Mouse (Mus musculus): Measurements from ENCODE around the gene Sema6d. TPM values are rescaled to one million over a fixed set of nuclear protein-coding genes. Genes with fewer than 3 reads are reported as not detected.
A peak's percentile ranks its signal among the peaks of the same experiment; 100 is the strongest.

Gene Sema6d
- total RNA-seq, 2 experiments from 2014 or later: 44.5 to 49.2 TPM

- no peak for DNase-seq (ENCODE audit: low spot score in 2 of 2)
- intact Hi-C loops (cut with DNase I): no loop called here
Observed at GRCm38 (mm10) chr2:124158158-124158557, 68.4 kb downstream of the Sema6d start.

GRCm38 (mm10) chr2:124162001-124162599 is 72.3 kb downstream of the Sema6d start:
- DNase-seq (ENCODE audit: low spot score in 2 of 2): no peak
- intact Hi-C loops (cut with DNase I): no loop called here

GRCm38 (mm10) chr2:124168411-124168810 is 78.6 kb downstream of the Sema6d start:
- no peak for DNase-seq (ENCODE audit: low spot score in 2 of 2)
- intact Hi-C loops (cut with DNase I): no loop called here

- no peak for DNase-seq (ENCODE audit: low spot score in 2 of 2)
Observed at GRCm38 (mm10) chr2:124171718-124172117, 81.9 kb downstream of the Sema6d start.

GRCm38 (mm10) chr2:124176265-124176664 is 86.5 kb downstream of the Sema6d start:
- DNase-seq (ENCODE audit: low spot score in 2 of 2): no peak
- intact Hi-C loops (cut with DNase I): no loop called here

More at GRCm38 (mm10) chr2:124171718-124172117, 81.9 kb downstream of the Sema6d start:
- intact Hi-C loops (cut with DNase I): no loop called here

GRCm38 (mm10) chr2:124176711-124177169 is 87.0 kb downstream of the Sema6d start:
- peak in 1 of 2 experiments; percentile 17 for DNase-seq (ENCODE audit: low spot score in 2 of 2)
- intact Hi-C loops (cut with DNase I): no loop called here

GRCm38 (mm10) chr2:124189271-124189670 is 99.5 kb downstream of the Sema6d start:
- intact Hi-C loops (cut with DNase I): no loop called here
- DNase-seq (ENCODE audit: low spot score in 2 of 2): no peak

- intact Hi-C loops (cut with DNase I): no loop called here
- DNase-seq (ENCODE audit: low spot score in 2 of 2): no peak
Observed at GRCm38 (mm10) chr2:124194041-124194440, 104.3 kb downstream of the Sema6d start.

- no peak for DNase-seq (ENCODE audit: low spot score in 2 of 2)
- intact Hi-C loops (cut with DNase I): no loop called here
Observed at GRCm38 (mm10) chr2:124201493-124201892, 111.7 kb downstream of the Sema6d start.

- no peak for DNase-seq (ENCODE audit: low spot score in 2 of 2)
- intact Hi-C loops (cut with DNase I): no loop called here
Observed at GRCm38 (mm10) chr2:124202475-124202990, 112.8 kb downstream of the Sema6d start.

GRCm38 (mm10) chr2:124205811-124206210 is 116.0 kb downstream of the Sema6d start:
- DNase-seq (ENCODE audit: low spot score in 2 of 2): no peak
- intact Hi-C loops (cut with DNase I): no loop called here

- no peak for DNase-seq (ENCODE audit: low spot score in 2 of 2)
- intact Hi-C loops (cut with DNase I): no loop called here
Observed at GRCm38 (mm10) chr2:124208251-124208650, 118.5 kb downstream of the Sema6d start.

- intact Hi-C loops (cut with DNase I): no loop called here
- DNase-seq (ENCODE audit: low spot score in 2 of 2): no peak
Observed at GRCm38 (mm10) chr2:124223559-124223958, 133.8 kb downstream of the Sema6d start.

GRCm38 (mm10) chr2:124224328-124224727 is 134.6 kb downstream of the Sema6d start:
- intact Hi-C loops (cut with DNase I): no loop called here
- no peak for DNase-seq (ENCODE audit: low spot score in 2 of 2)

GRCm38 (mm10) chr2:124234636-124235221 is 145.0 kb downstream of the Sema6d start:
- DNase-seq (ENCODE audit: low spot score in 2 of 2): no peak

GRCm38 (mm10) chr2:124235237-124236055 is 145.7 kb downstream of the Sema6d start:
- intact Hi-C loops (cut with DNase I): no loop called here
- DNase-seq (ENCODE audit: low spot score in 2 of 2): no peak

More at GRCm38 (mm10) chr2:124234636-124235221, 145.0 kb downstream of the Sema6d start:
- intact Hi-C loops (cut with DNase I): no loop called here

- intact Hi-C loops (cut with DNase I): no loop called here
- no peak for DNase-seq (ENCODE audit: low spot score in 2 of 2)
Observed at GRCm38 (mm10) chr2:124236831-124237230, 147.1 kb downstream of the Sema6d start.

- intact Hi-C loops (cut with DNase I): no loop called here
- no peak for DNase-seq (ENCODE audit: low spot score in 2 of 2)
Observed at GRCm38 (mm10) chr2:124243608-124244007, 153.8 kb downstream of the Sema6d start.

GRCm38 (mm10) chr2:124244543-124245245 is 154.9 kb downstream of the Sema6d start:
- no peak for DNase-seq (ENCODE audit: low spot score in 2 of 2)
- intact Hi-C loops (cut with DNase I): no loop called here

GRCm38 (mm10) chr2:124258108-124258507 is 168.3 kb downstream of the Sema6d start:
- intact Hi-C loops (cut with DNase I): no loop called here
- DNase-seq (ENCODE audit: low spot score in 2 of 2): no peak
